Mouse (Mus musculus) lung, postnatal 14 days (tissue): ENCODE data around the gene Neurod2.
A peak's percentile ranks its signal among the peaks of the same experiment; 100 is the strongest.

Source experiments
- DNase-seq: peaks from one replicate; pipeline ENCODE4 v3.0.0; 2021

Neurod2 gene

GRCm38 (mm10) chr11:98330745-98331204, 1.3 kb upstream of the Neurod2 start:
- DNase-seq, result no peak

DNA sequence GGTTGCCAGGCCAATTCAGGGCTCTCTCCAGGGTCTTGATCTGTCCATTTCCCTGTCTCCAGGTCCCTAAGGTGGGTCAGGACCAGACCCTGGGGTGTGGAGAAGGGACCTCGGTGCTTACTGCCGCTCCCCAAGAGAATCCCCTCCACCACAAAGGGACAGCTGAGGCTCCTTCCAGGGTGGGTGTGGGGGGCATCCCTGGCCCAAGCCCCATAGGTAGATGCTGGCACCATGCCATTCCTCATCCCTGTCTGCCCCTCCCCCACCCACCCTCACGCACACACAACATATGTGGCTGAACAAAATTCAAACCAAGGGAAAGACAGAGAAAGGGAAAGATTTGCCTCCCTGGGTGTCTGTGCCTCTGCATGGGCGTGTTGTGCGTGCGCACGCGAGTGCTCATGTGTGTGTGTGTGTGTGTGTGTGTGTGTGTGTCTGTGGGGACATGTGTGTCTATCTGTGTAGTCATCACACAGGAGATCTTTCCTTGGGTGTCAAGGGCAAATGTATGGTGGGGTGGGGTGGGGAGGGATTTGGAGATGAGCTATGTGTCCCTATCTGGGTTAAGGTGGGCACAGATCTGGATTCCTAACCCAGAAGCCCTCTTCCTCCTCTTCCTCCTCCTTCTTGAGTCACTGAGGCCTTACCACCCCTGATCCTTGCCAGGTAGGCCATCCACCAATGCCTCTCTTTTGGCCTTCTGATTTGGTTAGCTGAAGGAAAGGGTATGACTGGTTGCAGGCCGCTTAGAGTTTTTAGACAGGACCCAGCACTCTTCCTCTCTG, 704 bp upstream of the Neurod2 start:
- no peak for DNase-seq

DNA sequence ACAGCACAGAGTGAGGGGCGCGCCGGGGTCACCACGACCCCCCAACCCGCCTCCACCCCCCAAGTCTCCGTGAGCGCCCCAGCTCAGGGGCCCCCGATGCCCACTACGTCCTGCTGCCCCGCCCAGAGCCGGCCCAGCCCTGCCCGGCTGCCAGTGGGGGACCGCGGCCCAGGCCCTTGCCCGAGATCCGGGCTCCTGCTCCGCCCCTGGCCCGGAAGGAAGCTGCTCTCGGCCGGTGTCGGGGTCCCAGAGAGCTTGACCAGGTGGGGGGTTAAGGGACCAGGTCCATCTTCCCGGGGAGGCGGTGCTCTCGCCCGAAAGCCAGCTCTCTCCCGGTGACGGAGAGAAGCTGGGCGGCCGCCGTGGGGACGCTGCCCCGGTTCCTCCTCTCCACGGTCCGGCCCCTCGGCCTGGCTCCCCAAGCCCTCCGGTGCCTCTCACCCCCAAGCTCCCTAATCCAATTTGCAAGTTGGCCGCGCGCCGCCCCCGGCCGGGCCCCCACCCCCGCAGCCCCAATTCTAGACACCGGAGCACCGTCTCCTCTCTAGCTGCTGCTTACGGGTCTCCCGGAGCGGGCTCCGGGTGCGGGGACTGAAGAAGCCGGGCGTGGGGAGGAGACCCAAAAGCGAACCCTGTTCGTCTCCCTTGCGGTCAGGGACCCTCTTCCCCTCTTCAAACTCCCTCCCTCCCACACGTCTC, 928 bp downstream of the Neurod2 start:
- no peak for DNase-seq

DNA sequence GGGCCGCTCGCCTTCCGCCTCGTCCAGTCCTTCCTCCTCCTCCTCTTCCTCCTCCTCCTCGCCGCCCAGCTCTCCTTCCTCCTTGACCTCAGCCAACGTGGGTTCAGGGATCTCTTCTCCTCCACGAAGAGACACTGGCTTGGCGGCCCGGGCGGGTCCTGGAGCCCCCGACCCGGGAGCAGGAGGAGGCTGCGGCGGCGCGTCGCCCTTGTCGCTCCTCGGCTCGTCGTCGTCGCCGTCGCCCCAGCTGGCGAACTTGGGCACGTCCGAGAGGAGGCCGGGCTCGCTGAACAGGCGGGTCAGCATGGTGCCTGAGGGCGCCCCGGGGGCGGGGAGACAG, 1.4 kb downstream of the Neurod2 start:
- DNase-seq, result no peak

DNA sequence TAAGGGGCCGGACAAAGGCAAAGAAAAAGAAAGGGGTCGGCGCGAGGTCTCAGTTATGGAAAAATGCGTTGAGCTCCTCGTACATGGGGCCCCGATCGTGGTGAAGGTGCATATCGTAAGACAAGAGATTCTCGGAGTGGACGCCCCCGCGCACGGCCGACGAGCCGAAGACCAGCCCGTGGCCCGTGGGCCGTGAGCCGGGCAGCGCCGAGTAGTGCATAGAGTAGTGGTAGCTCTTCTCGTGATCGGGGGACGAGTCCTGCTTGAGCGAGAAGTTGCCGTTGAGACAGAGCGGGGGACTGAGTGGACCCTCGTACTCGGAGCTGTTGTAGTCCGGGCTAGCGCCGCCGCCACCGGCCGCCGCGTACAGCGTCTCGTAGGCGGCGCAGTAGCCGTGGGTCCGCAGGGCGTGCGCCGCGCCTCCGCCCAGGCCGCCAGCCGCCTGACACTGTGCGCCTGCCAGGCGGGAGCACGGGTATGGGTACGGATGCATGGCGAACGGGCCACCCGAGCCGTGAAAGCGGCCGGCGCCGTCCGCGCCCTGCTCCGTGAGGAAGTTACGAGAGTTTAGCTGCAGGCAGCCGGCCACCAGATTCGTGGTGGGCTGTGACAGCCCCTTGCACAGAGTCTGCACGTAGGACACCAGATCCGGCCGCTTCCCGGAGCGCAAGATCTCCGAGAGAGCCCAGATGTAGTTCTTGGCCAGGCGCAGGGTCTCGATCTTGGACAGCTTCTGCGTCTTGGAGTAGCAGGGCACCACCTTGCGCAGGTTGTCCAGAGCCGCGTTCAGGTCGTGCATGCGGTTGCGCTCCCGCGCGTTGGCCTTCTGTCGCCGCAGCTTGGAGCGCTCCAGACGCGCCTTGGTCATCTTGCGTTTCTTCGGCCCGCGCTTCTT, 2.1 kb downstream of the Neurod2 start:
- DNase-seq, result no peak

GRCm38 (mm10) chr11:98326741-98327135, 2.7 kb downstream of the Neurod2 start:
- DNase-seq, result no peak

DNA sequence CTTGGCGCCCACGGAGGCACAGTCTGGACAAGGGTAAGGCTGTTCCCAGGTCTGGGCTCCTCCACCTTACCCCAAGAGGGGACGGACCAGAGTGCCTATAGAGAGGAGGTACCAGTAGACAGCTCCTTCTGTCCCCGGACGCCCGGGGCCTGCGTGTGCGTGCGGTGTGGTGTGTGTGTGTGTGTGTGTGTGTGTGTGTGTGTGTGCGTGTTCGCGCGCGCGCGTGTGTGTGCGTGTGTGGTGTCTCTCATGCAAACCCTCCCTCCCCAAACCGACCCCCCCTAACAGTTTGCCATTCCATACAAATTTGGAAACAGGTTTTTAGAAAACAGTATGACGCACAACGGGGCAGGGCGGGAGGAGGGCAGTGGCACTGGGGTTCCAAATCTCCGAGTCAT, 3.6 kb downstream of the Neurod2 start:
- DNase-seq, result no peak

DNA sequence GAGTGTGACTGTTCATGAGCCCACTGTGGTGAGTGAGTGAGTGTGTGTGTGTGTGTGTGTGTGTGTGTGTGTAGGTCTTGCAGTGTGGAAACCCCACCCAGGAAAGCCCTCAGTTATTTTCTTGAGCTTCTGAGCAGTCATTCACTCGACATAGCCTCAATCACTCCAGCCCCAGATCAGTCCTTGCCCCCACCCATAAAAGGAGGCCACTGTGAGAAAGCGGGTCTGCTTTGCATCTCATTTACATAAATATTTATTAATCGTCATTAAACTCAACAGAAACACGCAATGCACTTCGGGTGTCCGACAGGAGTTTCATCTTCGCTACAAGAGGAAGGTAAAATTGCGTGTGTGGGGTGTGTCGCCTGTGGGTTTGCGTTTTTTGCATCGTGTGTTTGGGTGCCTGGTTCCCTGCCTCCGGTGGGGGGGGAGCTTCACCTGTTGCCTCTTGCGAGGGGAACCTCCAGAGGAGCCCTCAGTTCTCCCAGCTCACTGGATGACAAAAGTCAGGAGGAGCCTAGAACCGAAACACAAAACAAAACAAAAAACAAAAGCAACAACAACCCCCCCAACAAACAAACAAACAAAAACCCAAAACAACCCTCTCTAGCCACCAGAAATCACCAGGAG, 4.1 kb downstream of the Neurod2 start:
- no peak for DNase-seq

GRCm38 (mm10) chr11:98323933-98324332, 5.5 kb downstream of the Neurod2 start:
- peak; percentile 36 for DNase-seq

DNA sequence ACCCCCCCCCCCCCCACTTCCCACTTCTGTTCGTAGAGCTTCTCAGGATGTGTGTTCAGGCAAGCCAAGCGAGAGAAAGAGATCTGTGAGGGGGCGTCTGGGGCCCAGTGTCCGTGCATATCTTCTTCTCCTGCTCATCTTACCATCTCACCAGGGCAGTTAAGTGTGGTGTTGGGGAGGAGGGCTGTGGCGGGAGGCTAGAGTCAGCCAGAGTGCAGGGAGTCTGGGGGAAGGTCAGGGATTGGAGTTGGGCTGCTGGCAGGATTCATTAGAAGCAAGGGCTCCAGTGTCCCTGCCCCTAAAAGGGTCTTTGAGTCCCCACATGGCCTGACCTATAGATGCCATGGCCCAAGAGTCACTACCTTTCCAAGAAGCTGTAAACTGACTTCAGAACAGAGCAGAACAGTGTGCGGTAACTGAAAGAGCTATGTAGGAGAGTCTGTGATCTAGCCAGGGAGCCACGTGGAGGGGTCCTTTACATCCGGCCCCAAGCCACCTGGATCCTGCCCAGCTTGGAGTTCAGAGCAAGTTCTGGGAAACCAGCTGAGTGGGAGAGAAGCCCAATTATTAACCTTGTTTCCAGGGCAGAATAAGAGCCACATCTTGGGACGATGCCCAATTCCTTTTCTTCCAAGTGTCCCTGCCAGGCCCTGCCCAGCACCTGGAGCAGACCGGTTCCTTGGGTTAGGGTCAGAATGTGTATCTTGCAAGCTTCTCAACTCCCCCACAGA, 6.1 kb downstream of the Neurod2 start:
- DNase-seq, result no peak

DNA sequence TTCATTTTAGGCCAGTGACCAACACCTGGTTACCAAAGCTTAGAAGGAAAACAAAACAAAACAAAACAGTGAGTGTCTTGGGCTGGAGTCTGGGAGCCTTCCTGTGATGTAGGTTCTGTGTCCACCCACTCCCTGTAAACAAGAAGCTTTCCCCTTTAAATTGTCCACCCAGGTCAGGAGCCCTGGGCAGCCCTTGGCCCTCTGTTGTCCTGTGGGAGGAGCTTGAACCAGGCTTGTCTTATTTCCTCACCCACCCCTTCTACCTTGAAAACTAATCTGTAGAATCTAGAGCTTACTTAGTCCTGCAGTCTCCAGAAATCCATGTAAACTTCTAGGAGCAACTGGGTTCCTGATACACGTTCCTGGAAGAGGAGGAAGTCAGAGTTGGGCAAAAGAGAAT, 7.3 kb downstream of the Neurod2 start:
- no peak for DNase-seq

GRCm38 (mm10) chr11:98321677-98322003, 7.8 kb downstream of the Neurod2 start:
- no peak for DNase-seq

DNA sequence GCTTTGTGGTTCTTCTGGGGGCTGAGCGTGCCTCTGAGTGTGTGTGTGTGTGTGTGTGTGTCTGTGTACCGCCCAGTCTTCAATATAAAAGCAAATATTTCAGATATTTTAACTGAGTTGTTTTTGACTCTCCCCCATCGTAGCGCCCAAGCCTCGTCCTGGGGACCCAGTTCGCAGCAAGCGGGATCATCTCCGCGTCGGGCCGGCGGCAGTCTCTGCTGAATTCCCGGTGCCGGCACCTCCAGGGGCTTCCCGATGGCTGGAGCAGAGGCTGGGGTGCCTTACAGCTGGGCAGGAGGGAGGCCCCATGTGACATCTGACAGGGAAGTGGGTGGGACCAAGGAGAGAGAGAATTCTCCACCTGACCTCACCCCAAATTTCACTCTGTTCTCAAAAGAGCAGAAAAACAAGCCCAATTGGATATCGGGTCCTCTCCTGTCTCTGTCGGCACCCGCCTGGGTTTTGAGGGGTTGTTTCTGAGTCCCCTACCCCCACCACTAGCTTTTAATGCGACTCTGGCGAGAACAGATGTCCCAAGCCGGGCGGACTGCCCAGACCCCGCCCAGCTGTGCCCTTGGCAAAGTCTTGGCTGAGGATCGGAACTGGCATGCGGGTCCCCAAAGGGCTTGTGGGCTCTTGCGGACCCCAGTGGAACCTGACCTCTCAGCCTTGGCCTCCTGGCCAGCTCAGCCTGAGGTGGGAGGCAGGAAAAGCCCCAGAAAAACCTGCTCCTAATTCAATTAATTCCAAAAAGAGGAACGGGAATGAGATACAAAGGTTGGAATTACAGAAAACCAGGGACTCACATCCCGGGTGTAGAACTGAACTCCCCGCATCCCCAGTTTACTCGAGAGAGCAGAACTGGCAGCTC, 8.4 kb downstream of the Neurod2 start:
- DNase-seq, result no peak

- DNase-seq, result no peak
Observed at GRCm38 (mm10) chr11:98320381-98320780, 9.1 kb downstream of the Neurod2 start.

- no peak for DNase-seq
Observed at GRCm38 (mm10) chr11:98319944-98320343, 9.5 kb downstream of the Neurod2 start.

DNA sequence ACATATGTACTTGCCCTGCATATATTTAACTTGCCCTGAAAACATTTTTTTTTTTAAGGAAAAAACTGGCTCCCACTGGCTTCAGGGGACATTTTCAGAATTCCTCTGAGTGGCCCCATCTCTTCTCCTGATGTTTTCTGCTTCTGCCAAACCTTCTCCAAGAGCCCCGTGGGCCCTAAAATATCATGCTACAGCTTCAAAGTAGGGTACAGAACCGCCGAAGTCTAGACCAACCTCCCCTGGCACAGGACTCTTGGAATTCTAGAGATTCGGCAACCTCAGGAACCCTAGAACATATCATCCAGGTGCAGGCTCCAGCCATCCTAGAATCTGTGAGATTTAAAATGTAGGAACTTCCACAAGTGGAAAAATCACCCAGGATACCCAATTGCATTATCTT, 9.9 kb downstream of the Neurod2 start:
- DNase-seq, result no peak

GRCm38 (mm10) chr11:98319120-98319519, 10.3 kb downstream of the Neurod2 start:
- DNase-seq, result no peak

DNA sequence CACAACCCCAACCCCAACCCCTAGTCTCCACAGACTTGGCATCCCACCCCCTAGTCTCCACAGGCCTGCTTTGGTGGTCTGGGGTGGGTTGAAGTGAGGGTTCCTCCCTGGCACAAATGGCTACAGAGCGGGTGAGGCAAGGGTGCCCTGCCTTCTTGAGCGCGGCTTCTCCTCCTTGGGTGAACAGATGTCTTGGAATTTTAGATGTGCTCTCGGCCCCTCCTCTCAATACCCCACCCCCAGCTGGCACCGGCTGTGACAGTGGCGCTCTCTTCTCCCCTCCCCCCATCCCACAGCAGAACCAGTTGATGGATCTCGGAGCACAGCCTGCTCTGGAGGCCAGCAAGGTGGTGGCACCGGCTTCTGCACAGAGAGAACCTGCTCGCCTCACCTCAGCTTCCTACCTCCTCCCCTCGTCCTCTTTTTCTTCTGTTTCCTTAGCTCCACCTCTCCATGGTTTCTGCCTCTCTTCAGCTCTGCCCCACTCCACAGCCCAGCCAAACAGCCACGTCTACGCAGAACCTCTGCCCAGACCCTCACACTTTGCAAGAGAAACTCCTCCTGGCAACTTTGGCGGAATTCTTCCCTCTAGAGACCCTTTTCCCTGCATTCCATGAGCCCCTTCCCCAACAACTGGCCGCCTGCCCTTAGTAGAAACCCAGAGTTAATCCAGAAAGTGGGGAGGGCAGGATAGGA, 10.9 kb downstream of the Neurod2 start:
- DNase-seq, result no peak

DNA sequence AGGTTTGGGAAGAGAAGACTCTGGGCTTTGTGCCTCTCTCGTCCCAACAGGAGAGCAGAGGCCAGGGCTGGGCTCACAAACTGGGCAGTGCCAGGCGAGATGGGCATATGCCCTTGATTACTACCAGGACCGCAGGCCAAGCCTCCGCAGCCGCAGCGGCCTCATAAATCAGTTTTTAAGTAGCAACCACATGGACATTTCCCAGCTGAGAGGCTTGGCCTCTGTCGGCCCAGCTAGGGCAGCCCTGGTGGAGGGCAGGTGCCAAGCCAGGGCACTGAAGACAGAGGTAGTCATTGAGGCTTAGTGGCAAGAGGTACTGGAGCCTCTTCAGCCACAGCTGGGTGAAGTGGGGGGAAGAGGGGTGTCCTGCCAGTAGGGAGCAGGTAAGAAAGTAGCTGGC, 12.0 kb downstream of the Neurod2 start:
- no peak for DNase-seq

- DNase-seq, result peak; percentile 79
Observed at GRCm38 (mm10) chr11:98313790-98314323, 15.6 kb downstream of the Neurod2 start.
